Mouse (Mus musculus) spleen, adult 2 months (tissue): Measurements from ENCODE around the gene Sergef. TPM values are rescaled to one million over a fixed set of nuclear protein-coding genes. Genes with fewer than 3 reads are reported as not detected.

ENCODE experiments used
- DNase-seq, 2 experiments: peaks; one replicate each; pipeline versions ENCODE4 v3.0.0 to v3.0.0-alpha.2; 2012 to 2021; ENCODE audit warnings: low spot score in 2 of 2, low read depth in 1 of 2
- H3K27ac ChIP-seq: fragments of 200-500 bp; 2 replicates; pipeline ENCODE4 v1.5.1; 2012; ENCODE audit warnings: low read length, inconsistent platforms; ENCODE audit not compliant: insufficient read depth
- H3K27me3 ChIP-seq: fragments of 200-500 bp; 2 replicates; pipeline ENCODE4 v1.6.1; 2012; ENCODE audit warnings: mild to moderate bottlenecking, moderate library complexity, low read length, inconsistent platforms; ENCODE audit not compliant: control insufficient read depth, insufficient read depth
- H3K36me3 ChIP-seq: fragments of 200-500 bp; 2 replicates; pipeline ENCODE4 v1.6.1; 2012; ENCODE audit warnings: mild to moderate bottlenecking, low read length, inconsistent platforms; ENCODE audit not compliant: control insufficient read depth, insufficient read depth
- H3K4me1 ChIP-seq: fragments of 200-500 bp; 2 replicates; pipeline ENCODE4 v1.6.1; 2011; ENCODE audit warnings: inconsistent platforms; ENCODE audit not compliant: control insufficient read depth, insufficient read depth, insufficient read length
- H3K4me3 ChIP-seq: fragments of 200-500 bp; 2 replicates; pipeline ENCODE4 v1.5.1; 2011; ENCODE audit warnings: mild to moderate bottlenecking, inconsistent platforms; ENCODE audit not compliant: insufficient read depth, insufficient read length; ENCODE audit errors: extremely low read depth
- CTCF ChIP-seq: fragments of 200-500 bp; IDR thresholded peaks from 2 replicates; pipeline ENCODE4 v1.5.1; 2011; ENCODE audit warnings: mild to moderate bottlenecking, inconsistent platforms; ENCODE audit not compliant: insufficient read depth, insufficient read length, insufficient replicate concordance; ENCODE audit errors: extremely low read depth
- POLR2A ChIP-seq: fragments of 200-500 bp; IDR thresholded peaks from 2 replicates; pipeline ENCODE4 v1.6.1; 2011; ENCODE audit warnings: low read depth, low read length, inconsistent platforms
- WGBS: fragments of 180-500 bp; shearing (Covaris S2); methylation state at CpG from one replicate; pipeline ENCODE4 v1.1.7; 2018; 5-methylcytosine and 5-hydroxymethylcytosine counted together
- polyA plus RNA-seq: library from polyadenylated mRNA; depleted of rRNA; stranded (reverse); fragments of >200 nt; gene quantifications from 2 replicates; pipeline ENCODE4 v1.2.3, GENCODE M21; 2012

Gene Sergef
- polyA plus RNA-seq, 1 experiment: 7.4 TPM

GRCm38 (mm10) chr7:46486761-46487160 lies 152.8 kb downstream of the Sergef start:
- DNase-seq: no peak
- 78% methylated on average over 5 of the region's 5 CpGs for WGBS
- no peaks in the 10 kb centered on the region for H3K36me3 ChIP-seq
- TF ChIP-seq POLR2A (no peak), CTCF (no peak)
- H3K4me3 ChIP-seq: no peak overlapping the region
- H3K27me3 ChIP-seq: no peaks in the 10 kb centered on the region
- H3K4me1 ChIP-seq: no peaks in the 10 kb centered on the region
- H3K27ac ChIP-seq: no peak overlapping the region

DNA sequence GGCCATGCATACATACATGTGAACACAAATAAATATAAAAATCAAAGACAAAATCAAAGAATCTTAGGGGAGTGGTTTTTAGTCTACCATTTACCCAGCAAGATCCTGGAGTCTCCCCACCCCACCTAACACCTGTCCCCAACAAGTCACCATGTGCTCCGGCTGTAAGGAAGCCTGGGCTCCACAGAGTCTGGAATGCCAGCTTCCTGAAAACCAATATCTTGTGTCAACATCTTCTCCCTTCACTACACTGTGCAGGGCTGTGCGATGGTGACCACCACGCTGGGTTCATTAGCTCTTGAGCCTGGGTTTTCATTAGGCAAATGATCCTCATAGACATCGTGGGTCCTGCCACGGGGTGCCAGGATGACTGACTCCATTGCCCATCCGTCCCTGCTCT lies 155.4 kb downstream of the Sergef start:
- H3K27ac ChIP-seq: no peak overlapping the region
- no peaks in the 10 kb centered on the region for H3K36me3 ChIP-seq
- H3K4me3 ChIP-seq: no peak overlapping the region
- H3K27me3 ChIP-seq: no peaks in the 10 kb centered on the region
- TF ChIP-seq POLR2A (no peak), CTCF (no peak)
- WGBS: 91% methylated on average over 6 of the region's 6 CpGs
- no peak for DNase-seq
- H3K4me1 ChIP-seq: no peaks in the 10 kb centered on the region

- TF ChIP-seq CTCF: no peak
- no peak for TF ChIP-seq POLR2A
- Histone ChIP-seq H3K27me3 (no peaks in the 10 kb centered on the region), H3K36me3 (no peaks in the 10 kb centered on the region), H3K4me1 (no peaks in the 10 kb centered on the region), H3K27ac (no peak overlapping the region), H3K4me3 (no peak overlapping the region)
- 96% methylated on average over 10 of the region's 10 CpGs for WGBS
- no peak for DNase-seq
These were observed 156.6 kb downstream of the Sergef start for GRCm38 (mm10) chr7:46483050-46483449.

DNA sequence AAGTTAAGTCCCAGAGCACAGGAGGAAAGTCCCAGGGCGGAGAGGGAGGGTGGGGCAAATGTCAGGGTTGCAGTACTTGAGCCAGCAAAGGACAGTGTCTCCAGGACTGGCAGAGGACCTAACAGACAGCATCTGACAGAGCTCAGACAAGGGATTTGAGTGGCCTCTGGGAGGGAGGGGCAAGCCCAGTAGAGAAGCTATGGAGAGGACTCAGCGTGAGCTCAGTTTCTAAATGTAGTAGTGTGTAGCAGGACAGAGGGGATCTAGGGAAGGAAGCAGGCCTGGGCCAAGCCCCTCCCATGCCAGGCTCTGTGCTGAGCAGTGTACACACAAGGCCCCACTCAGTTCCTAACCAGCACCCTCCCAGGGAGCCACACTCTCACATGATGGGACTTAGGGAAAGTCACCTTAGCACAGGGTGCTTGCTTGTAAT lies 157.5 kb downstream of the Sergef start:
- no peaks in the 10 kb centered on the region for H3K36me3 ChIP-seq
- DNase-seq: no peak
- WGBS: 82% methylated on average over 2 of the region's 2 CpGs
- H3K27ac ChIP-seq: no peak overlapping the region
- no peak overlapping the region for H3K4me3 ChIP-seq
- H3K27me3 ChIP-seq: no peaks in the 10 kb centered on the region
- H3K4me1 ChIP-seq: no peaks in the 10 kb centered on the region
- no peak for TF ChIP-seq POLR2A
- TF ChIP-seq CTCF: no peak

DNA sequence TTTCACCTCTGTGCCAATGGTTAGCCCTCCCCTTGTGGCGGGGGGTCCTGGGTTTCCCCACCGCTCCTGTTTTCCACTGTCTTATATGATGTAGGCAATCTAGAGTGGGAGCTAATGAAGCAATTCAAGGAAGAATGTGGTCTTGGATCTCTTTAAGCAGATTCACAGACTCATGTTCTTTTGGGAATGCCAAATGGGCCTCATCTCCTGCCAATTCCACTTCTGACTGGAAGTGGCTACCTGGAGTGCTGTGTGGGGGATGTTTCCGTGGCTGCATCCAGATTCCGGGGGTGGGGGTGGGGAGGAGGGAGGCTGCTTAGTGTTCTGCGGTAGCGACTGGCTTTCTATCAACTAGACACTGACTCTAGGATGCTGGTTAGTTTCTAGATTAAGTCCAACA lies 159.8 kb downstream of the Sergef start:
- H3K27me3 ChIP-seq: no peaks in the 10 kb centered on the region
- H3K36me3 ChIP-seq: no peaks in the 10 kb centered on the region
- TF ChIP-seq CTCF: no peak
- TF ChIP-seq POLR2A: no peak
- DNase-seq: no peak
- H3K4me1 ChIP-seq: no peaks in the 10 kb centered on the region
- no peak overlapping the region for H3K4me3 ChIP-seq
- WGBS: 86% methylated on average over 6 of the region's 6 CpGs
- H3K27ac ChIP-seq: no peak overlapping the region

- TF ChIP-seq POLR2A: no peak
- no peak for TF ChIP-seq CTCF
- 97% methylated on average over 3 of the region's 3 CpGs for WGBS
These were observed 162.2 kb downstream of the Sergef start for GRCm38 (mm10) chr7:46477456-46477855.

GRCm38 (mm10) chr7:46475464-46475863 lies 164.1 kb downstream of the Sergef start:
- no peak overlapping the region for H3K4me3 ChIP-seq
- TF ChIP-seq POLR2A: no peak
- TF ChIP-seq CTCF: no peak
- no peaks in the 10 kb centered on the region for H3K36me3 ChIP-seq
- no peaks in the 10 kb centered on the region for H3K27me3 ChIP-seq
- H3K4me1 ChIP-seq: no peaks in the 10 kb centered on the region
- H3K27ac ChIP-seq: no peak overlapping the region
- DNase-seq: no peak
- whole genome bisulfite sequencing: 90% methylated on average over 5 of the region's 5 CpGs

More at GRCm38 (mm10) chr7:46477456-46477855, 162.2 kb downstream of the Sergef start:
- Histone ChIP-seq H3K27me3 (no peaks in the 10 kb centered on the region), H3K27ac (no peak overlapping the region), H3K4me3 (no peak overlapping the region), H3K36me3 (no peaks in the 10 kb centered on the region), H3K4me1 (no peaks in the 10 kb centered on the region)
- DNase-seq: no peak

- Histone ChIP-seq H3K4me1 (no peaks in the 10 kb centered on the region), H3K4me3 (no peak overlapping the region), H3K27ac (no peak overlapping the region), H3K27me3 (no peaks in the 10 kb centered on the region), H3K36me3 (no peaks in the 10 kb centered on the region)
- 82% methylated on average over 9 of the region's 9 CpGs for WGBS
- TF ChIP-seq POLR2A (no peak), CTCF (no peak)
- DNase-seq: no peak
These were observed 166.5 kb downstream of the Sergef start for GRCm38 (mm10) chr7:46473141-46473540.
